Mouse (Mus musculus): ENCODE measurements around the gene Zbtb43. TPM values are rescaled to one million over a fixed set of nuclear protein-coding genes. Genes with fewer than 3 reads are reported as not detected.
A peak's percentile ranks its signal among the peaks of the same experiment; 100 is the strongest.

The Zbtb43 gene
- polyA plus RNA-seq (2016; fragmentation: Nextera tagmentation; extraction: Ambion mirVana), result 12.5 and 15.7 TPM in 2 replicates

DNA sequence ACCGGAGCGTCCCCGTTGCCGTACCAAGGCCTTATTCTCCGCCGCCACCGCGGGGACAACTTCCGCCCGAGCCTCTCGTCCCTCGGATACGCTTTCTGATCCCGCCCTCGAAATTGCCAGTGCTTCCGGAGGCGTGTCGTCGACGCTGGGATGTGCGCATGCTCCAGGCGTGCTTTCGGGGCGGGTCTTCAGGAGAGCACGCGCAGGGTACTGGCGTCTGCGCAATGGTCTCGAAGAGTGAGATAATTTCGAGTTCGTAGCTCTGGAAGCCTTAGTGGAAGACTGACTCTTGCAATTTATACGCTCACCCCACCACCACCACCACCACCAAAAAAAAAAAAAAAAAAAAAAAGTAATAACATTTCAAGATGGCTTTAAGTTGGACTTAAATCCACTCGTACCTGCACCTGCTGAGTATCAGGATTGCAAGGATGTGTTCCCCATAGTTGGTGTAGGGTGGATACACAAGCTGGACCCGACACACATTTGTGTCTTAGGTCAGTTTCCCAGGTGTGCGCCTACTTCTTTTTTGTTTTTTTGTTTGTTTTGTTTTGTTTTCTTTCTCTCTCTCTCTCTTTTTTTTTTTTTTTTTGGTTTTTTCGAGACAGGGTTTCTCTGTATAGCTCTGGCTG, at the start of gene Zbtb43:
Zbtb43 (minus strand) TSS at position 94 of the 632 bp plus-strand sequence.
- Histone ChIP-seq H3K27me3 (ENCODE audit: insufficient read depth, poor library complexity, severe bottlenecking) (peaks cover 7% of the 10 kb centered on the region; the same call in 1 of the 2 replicates), H3K4me1 (peaks cover 19% of the 10 kb centered on the region), H3K9me3 (peaks cover 3% of the 10 kb centered on the region; the same call in 1 of the 2 replicates), H3K4me3 (peak within 1 kb of the TSS; percentile 95), H3K27ac (peak within 1 kb of the TSS; percentile 97), H3K36me3 (peaks cover 13% of the 10 kb centered on the region)
- DNase-seq (ENCODE audit: low spot score), result peak; percentile 98
- 4% methylated on average over 36 of the region's 36 CpGs for WGBS

GRCm38 (mm10) chr2:33515856-33516255, 47.5 kb upstream of the Zbtb43 start:
- Histone ChIP-seq H3K27ac (no peak overlapping the region), H3K9me3 (no peaks in the 10 kb centered on the region), H3K4me3 (no peak overlapping the region), H3K4me1 (no peaks in the 10 kb centered on the region), H3K36me3 (no peaks in the 10 kb centered on the region), H3K27me3 (ENCODE audit: insufficient read depth, poor library complexity, severe bottlenecking) (peaks cover 24% of the 10 kb centered on the region; the same call in 1 of the 2 replicates)
- 78% methylated on average over 19 of the region's 19 CpGs for WGBS
- no peak for DNase-seq (ENCODE audit: low spot score)

DNA sequence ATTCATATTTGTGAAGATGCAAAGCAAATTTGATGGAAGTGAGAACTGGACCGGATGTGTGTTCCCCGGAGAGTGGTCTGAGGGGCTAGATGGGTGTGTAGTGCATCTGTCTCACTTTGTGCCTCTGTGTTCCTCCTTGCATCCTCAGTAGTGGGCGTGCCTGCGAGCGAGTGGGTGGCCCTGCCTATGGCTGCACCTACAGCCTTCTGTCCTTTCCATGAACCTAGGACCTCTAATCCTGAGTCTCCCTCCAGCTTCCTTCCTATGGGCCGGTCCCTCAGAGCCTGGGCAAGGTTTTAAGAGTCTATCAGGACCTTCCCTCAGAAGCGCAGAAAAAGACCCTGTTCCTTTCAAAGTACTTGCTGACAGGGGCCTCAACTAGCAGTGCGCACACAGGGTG, 47.1 kb upstream of the Zbtb43 start:
- Histone ChIP-seq H3K4me3 (no peak overlapping the region), H3K4me1 (no peaks in the 10 kb centered on the region), H3K27me3 (ENCODE audit: insufficient read depth, poor library complexity, severe bottlenecking) (peaks cover 24% of the 10 kb centered on the region; the same call in 1 of the 2 replicates), H3K27ac (no peak overlapping the region), H3K36me3 (no peaks in the 10 kb centered on the region), H3K9me3 (no peaks in the 10 kb centered on the region)
- WGBS, result 78% methylated on average over 8 of the region's 8 CpGs
- no peak for DNase-seq (ENCODE audit: low spot score)

- no peaks in the 10 kb centered on the region for H3K4me1 ChIP-seq
- H3K27me3 ChIP-seq (ENCODE audit: insufficient read depth, poor library complexity, severe bottlenecking), result peaks cover 12% of the 10 kb centered on the region; the same call in 1 of the 2 replicates
- H3K27ac ChIP-seq, result no peak overlapping the region
- H3K4me3 ChIP-seq, result no peak overlapping the region
- DNase-seq (ENCODE audit: low spot score), result no peak
- H3K36me3 ChIP-seq, result no peaks in the 10 kb centered on the region
- WGBS, result 100% methylated on average over 1 of the region's 1 CpGs
- no peaks in the 10 kb centered on the region for H3K9me3 ChIP-seq
These were observed 42.4 kb upstream of the Zbtb43 start for GRCm38 (mm10) chr2:33510791-33511190.

DNA sequence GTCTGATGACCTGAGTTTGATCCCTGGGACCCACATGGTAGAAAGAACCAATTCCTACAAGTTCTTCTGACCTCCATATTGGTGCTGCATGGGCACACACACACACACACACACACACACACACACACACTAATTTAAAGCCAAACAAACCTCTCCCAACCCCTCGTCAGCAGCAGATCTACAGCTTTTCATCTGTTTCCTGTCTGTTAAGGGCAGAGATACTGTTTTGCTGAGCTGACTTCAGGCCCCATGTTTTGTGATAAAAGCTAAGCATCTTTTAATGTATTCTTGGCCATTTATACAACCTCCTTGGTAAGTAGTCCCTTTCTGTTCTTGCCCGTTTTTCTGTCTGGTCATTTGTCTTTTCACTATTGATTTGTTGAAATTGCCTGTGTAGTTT, 34.2 kb upstream of the Zbtb43 start:
- no peaks in the 10 kb centered on the region for H3K27me3 ChIP-seq (ENCODE audit: insufficient read depth, poor library complexity, severe bottlenecking)
- no peak overlapping the region for H3K4me3 ChIP-seq
- DNase-seq (ENCODE audit: low spot score), result no peak
- H3K9me3 ChIP-seq, result 0 out of 2 replicates have a peak, but pooled peaks cover 7% of the 10 kb centered on the region
- H3K4me1 ChIP-seq, result no peaks in the 10 kb centered on the region
- H3K27ac ChIP-seq, result no peak overlapping the region
- H3K36me3 ChIP-seq, result no peaks in the 10 kb centered on the region
- 33% methylated on average over 2 of the region's 2 CpGs for WGBS

DNA sequence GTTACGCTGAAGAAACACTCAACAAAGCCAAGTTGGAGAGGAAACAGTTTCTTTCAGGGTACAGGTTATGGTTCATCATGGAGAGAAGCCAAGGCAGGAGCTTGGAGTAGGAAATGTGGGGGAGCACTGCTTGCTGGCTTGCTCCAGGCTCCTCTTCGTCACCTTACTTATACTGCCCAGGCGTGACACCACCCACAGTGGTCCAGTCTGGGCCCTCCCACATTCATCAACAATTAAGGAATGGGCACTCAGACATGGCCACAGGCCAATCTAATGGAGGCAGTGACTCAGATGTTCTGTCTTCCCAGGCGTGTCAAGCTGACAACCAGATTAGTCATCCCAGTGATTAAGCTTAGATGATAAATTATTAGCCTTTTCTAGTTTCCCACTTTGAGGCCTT, 29.9 kb upstream of the Zbtb43 start:
- H3K4me3 ChIP-seq, result no peak overlapping the region
- H3K27me3 ChIP-seq (ENCODE audit: insufficient read depth, poor library complexity, severe bottlenecking), result no peaks in the 10 kb centered on the region
- no peaks in the 10 kb centered on the region for H3K36me3 ChIP-seq
- 72% methylated on average over 4 of the region's 4 CpGs for WGBS
- H3K4me1 ChIP-seq, result no peaks in the 10 kb centered on the region
- H3K27ac ChIP-seq, result no peak overlapping the region
- H3K9me3 ChIP-seq, result peaks cover 7% of the 10 kb centered on the region; the same call in 1 of the 2 replicates
- no peak for DNase-seq (ENCODE audit: low spot score)

- no peak overlapping the region for H3K27ac ChIP-seq
- H3K36me3 ChIP-seq, result no peaks in the 10 kb centered on the region
- H3K4me1 ChIP-seq, result no peaks in the 10 kb centered on the region
- no peak overlapping the region for H3K4me3 ChIP-seq
- H3K9me3 ChIP-seq, result peaks cover 7% of the 10 kb centered on the region; the same call in 1 of the 2 replicates
- WGBS, result 36% methylated on average over 3 of the region's 3 CpGs
- H3K27me3 ChIP-seq (ENCODE audit: insufficient read depth, poor library complexity, severe bottlenecking), result peaks cover 2% of the 10 kb centered on the region
- DNase-seq (ENCODE audit: low spot score), result no peak
These were observed 27.3 kb upstream of the Zbtb43 start for GRCm38 (mm10) chr2:33495654-33496053.

DNA sequence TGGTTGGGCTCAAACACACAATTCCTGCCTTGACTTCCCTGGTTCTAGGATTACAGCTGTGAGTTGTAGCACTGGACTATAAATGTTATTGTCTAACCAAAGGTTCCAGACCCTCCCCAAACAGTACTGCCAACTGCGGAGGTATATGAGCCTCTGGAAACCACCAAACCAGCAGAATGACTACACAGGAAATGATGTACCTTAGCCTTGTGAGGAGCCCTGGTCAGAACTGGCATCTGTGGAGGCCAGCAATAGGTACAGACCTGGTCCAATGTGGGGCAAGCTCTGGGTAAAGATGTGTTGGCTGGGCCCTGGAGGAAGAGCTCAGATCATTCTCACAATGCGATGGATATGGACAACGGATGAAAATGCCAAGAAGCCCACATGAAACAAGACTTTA, 23.7 kb upstream of the Zbtb43 start:
- 85% methylated on average over 3 of the region's 3 CpGs for WGBS
- H3K4me3 ChIP-seq, result no peak overlapping the region

DNA sequence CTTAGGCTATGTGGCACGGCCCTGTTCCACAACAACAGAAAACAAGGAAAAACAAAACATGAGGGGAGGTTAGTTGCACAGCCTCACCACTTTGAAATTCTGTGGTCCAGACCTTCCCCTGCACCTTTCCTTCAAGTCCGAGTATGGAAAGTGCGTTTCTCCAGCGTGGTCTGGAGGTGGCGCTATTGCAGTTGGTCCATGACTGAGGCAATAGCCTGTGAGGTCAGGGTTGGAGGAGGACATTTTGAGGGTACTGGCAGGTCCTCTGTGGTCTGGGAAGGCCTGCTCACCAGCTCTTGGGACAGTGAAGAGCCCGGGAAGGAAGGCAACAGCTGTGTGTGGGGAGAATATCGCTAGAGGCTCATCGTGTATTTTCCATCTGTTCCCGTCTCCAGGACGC, 21.2 kb upstream of the Zbtb43 start:
- Histone ChIP-seq H3K4me3 (no peak overlapping the region), H3K9me3 (no peaks in the 10 kb centered on the region), H3K4me1 (no peaks in the 10 kb centered on the region), H3K36me3 (no peaks in the 10 kb centered on the region), H3K27ac (no peak overlapping the region), H3K27me3 (ENCODE audit: insufficient read depth, poor library complexity, severe bottlenecking) (peaks cover 31% of the 10 kb centered on the region)
- 59% methylated on average over 10 of the region's 10 CpGs for WGBS
- no peak for DNase-seq (ENCODE audit: low spot score)

More for the DNA sequence above, 23.7 kb upstream of the Zbtb43 start:
- H3K27ac ChIP-seq, result no peak overlapping the region
- peaks cover 20% of the 10 kb centered on the region for H3K27me3 ChIP-seq (ENCODE audit: insufficient read depth, poor library complexity, severe bottlenecking)
- no peaks in the 10 kb centered on the region for H3K4me1 ChIP-seq
- DNase-seq (ENCODE audit: low spot score), result no peak
- no peaks in the 10 kb centered on the region; the same call in 1 of the 2 replicates for H3K9me3 ChIP-seq
- H3K36me3 ChIP-seq, result no peaks in the 10 kb centered on the region

DNA sequence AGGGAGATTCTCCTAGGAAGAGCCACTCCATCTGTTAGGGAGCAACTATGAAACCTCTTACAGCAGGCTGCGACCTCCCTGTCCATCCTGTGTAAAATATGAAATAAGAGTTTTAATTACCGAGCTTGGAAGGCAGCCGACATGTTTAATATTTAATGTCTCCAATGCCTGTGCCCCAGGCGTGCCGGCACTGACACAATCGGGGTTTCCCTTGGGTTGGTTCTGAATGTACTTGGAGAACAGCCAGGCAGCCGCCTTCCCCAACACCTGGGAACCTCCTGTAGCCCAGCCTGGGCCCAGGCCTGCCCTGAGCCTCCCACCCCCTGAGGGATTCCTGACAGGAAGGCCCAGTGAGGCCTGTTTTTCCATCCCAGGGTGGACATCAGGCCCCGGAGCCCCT, 19.0 kb upstream of the Zbtb43 start:
- no peak overlapping the region for H3K27ac ChIP-seq
- no peaks in the 10 kb centered on the region for H3K36me3 ChIP-seq
- DNase-seq (ENCODE audit: low spot score), result no peak
- H3K27me3 ChIP-seq (ENCODE audit: insufficient read depth, poor library complexity, severe bottlenecking), result peaks cover 36% of the 10 kb centered on the region
- 67% methylated on average over 8 of the region's 8 CpGs for WGBS
- H3K4me3 ChIP-seq, result no peak overlapping the region
- no peaks in the 10 kb centered on the region for H3K4me1 ChIP-seq
- no peaks in the 10 kb centered on the region for H3K9me3 ChIP-seq

DNA sequence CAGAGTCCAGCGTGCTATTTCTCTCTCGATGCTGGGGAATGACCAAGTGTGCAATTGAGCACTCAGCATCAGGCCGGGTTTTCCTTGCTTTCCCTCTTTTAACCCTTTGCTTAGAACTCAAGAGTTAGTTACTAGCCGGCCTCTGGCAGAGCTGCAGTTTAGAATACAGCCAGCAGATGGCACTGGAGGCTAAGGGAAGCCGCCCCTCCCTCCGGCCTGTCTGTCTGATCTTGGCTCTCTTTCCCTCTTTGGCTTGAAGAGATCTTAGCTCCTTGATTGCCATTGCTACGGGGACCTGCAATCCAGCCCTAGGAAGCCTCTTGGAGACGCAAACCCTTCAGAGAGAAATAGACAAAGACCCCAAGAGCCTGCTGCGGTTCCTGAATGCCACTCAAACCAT, 18.5 kb upstream of the Zbtb43 start:
- peaks cover 38% of the 10 kb centered on the region for H3K27me3 ChIP-seq (ENCODE audit: insufficient read depth, poor library complexity, severe bottlenecking)
- no peaks in the 10 kb centered on the region for H3K36me3 ChIP-seq
- H3K4me1 ChIP-seq, result no peaks in the 10 kb centered on the region
- H3K4me3 ChIP-seq, result no peak overlapping the region
- 10% methylated on average over 9 of the region's 9 CpGs for WGBS
- no peaks in the 10 kb centered on the region for H3K9me3 ChIP-seq
- H3K27ac ChIP-seq, result no peak overlapping the region
- DNase-seq (ENCODE audit: low spot score), result peak; percentile 81

DNA sequence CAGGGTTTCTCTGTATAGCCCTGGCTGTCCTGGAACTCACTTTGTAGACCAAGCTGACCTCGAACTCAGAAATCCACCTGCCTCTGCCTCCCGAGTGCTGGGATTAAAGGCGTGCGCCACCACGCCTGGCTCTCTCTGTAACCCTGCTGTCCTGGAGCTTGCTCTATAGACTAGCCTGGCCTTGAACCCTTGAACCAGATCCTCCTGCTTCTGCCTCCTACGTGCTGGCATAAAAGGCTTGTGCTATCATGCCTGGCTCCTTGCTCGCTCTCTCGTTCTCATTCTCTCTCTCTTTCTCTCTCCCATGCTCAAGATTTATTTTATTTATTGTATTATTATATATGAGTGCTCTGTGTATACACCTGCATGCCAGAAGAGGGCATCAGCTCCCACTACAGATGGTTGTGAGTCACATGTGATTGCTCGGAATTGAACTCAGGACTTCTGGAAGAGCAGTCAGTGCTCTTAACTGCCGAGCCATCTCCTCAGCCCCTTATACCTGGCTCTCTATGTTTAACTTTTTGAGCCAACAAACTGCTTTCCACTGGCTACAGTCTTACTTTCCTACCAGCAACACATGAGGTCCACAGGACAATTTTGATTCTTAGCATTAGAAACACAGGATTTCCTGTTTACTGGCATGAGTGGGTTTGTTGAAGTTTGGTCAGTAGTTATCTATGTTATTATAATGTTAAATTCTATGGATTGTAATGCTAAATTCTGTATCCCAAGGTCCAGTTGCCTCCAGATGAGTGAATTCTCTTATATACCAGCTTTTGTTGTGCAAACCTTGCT, 9.8 kb upstream of the Zbtb43 start:
- H3K9me3 ChIP-seq, result no peaks in the 10 kb centered on the region
- no peaks in the 10 kb centered on the region for H3K36me3 ChIP-seq
- peaks cover 7% of the 10 kb centered on the region for H3K27me3 ChIP-seq (ENCODE audit: insufficient read depth, poor library complexity, severe bottlenecking)
- 86% methylated on average over 10 of the region's 10 CpGs for WGBS
- no peak overlapping the region for H3K4me3 ChIP-seq
- H3K27ac ChIP-seq, result no peak overlapping the region
- DNase-seq (ENCODE audit: low spot score), result no peak
- H3K4me1 ChIP-seq, result no peaks in the 10 kb centered on the region

- no peak overlapping the region for H3K4me3 ChIP-seq
- DNase-seq (ENCODE audit: low spot score), result no peak
- no peaks in the 10 kb centered on the region for H3K36me3 ChIP-seq
- H3K27ac ChIP-seq, result no peak overlapping the region
- peaks cover 3% of the 10 kb centered on the region; the same call in 1 of the 2 replicates for H3K9me3 ChIP-seq
- no peaks in the 10 kb centered on the region for H3K4me1 ChIP-seq
- H3K27me3 ChIP-seq (ENCODE audit: insufficient read depth, poor library complexity, severe bottlenecking), result peaks cover 7% of the 10 kb centered on the region; the same call in 1 of the 2 replicates
These were observed 7.6 kb upstream of the Zbtb43 start for GRCm38 (mm10) chr2:33475961-33476360.
